Mouse (Mus musculus): ENCODE data around the gene B4galt4. TPM values are rescaled to one million over a fixed set of nuclear protein-coding genes. Genes with fewer than 3 reads are reported as not detected.

The B4galt4 gene
- total RNA-seq, 2 experiments from 2014 or later, result 27.7 to 31.2 TPM

Other genes with a start within 250 kb of the B4galt4 start
- 10 to 100 TPM; 30.5 to 32.9 TPM for gene Timmdc1, start 219.6 kb upstream of the B4galt4 start, total RNA-seq (2021)
- gene Poglut1, start 192.0 kb upstream of the B4galt4 start, total RNA-seq (2021), result 10 to 100 TPM; 39.4 to 44.2 TPM
- 10 to 100 TPM; 24.3 to 25.3 TPM for gene Tmem39a, start 183.6 kb upstream of the B4galt4 start, total RNA-seq (2021)
- gene Arhgap31, start 29.0 kb upstream of the B4galt4 start, total RNA-seq (2021), result 10 to 100 TPM; 21.1 to 24.2 TPM
- under 1 TPM; 0.30 to 0.80 TPM for gene Upk1b, start 58.1 kb downstream of the B4galt4 start, total RNA-seq (2021)
- gene 4930435E12Rik, start 86.5 kb downstream of the B4galt4 start, total RNA-seq (2021), result not detected
- gene Igsf11, start 150.4 kb downstream of the B4galt4 start, total RNA-seq (2021), result 10 to 100 TPM; 26.1 to 27.7 TPM

All from layer of hippocampus, postnatal 10 days (tissue).